Mouse (Mus musculus): ENCODE measurements at regions not wholly inside any gene's neighbourhood (a gene's known extent, or its start where the extent isn't known, plus 50 kb on each side); places are given as distances from the start of the nearest gene placed in this dataset.

DNA sequence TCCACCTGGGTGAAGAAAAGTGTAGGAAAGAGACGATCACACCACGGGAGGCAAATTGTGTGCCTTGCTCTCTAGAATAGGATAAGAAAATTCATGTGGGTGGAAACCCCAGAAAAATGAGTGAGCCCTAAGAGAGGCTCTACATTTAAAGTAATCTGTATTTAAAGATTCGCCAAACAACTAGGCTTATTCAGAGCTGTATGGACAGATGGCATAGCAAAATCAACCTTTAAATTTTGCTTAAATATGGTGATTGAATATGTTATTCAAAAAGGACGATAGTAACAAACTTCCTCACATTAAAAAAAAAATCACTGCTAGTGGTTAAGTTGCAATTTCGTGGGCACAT, 185.1 kb downstream of the Diras2 start:
- TF ChIP-seq CTCF (IDR thresholded peaks at IDR 0.05; ENCODE audit: low read depth, low read length) (no peak), EP300 (IDR thresholded peaks at IDR 0.05; ENCODE audit: insufficient read depth, low read depth, low read length) (no peak), POLR2A (IDR thresholded peaks at IDR 0.05; ENCODE audit: insufficient read depth, low read length) (no peak)

Measured in ES-Bruce4 (cell line).